Mouse (Mus musculus) naive thymus-derived CD4-positive, alpha-beta T cell, adult 2 months (primary cell): ENCODE data around the gene Zkscan17.
"Not testable (repeated sequence)": the region's sequence is repeated elsewhere in the genome, so short reads cannot be mapped to it uniquely, and the experiment has no call there.

Experiments used
- DNase-seq: peaks from one replicate; pipeline ENCODE4 v3.0.0-alpha.2; 2011; ENCODE audit warnings: low read depth

The Zkscan17 gene

DNA sequence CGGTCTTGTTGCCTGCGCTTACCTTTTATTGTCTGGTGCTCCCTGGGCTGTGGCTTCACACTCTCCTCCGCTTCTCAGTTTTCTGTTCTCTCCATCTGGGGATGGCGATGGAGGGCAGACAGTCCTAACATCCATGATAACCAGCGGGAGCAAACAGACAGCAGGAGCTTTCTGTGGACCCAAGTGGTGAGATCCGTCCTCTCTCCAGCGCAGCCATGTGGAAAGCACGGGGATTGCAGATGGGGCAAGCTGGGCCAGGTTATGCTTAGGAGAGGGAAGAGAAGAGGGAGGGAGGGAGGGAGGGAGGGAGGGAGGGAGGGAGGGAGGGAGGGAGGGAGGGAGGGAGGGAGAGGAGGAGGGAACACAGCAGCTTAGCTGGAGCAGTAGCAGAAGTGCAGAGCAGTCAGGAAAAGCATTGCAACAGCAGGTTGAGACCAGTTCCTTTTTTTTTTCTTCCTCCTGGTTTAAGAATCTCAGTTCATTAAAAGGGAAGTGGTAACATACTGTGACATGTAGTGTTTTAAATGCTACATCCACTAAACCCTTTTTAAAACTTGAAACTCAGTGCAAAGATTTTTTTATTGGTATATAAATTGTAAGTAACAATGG, at the start of gene Zkscan17:
Gene Zkscan17, minus strand, starts transcription at position 280 of the 609 bp plus-strand sequence.
- no peak for DNase-seq

DNA sequence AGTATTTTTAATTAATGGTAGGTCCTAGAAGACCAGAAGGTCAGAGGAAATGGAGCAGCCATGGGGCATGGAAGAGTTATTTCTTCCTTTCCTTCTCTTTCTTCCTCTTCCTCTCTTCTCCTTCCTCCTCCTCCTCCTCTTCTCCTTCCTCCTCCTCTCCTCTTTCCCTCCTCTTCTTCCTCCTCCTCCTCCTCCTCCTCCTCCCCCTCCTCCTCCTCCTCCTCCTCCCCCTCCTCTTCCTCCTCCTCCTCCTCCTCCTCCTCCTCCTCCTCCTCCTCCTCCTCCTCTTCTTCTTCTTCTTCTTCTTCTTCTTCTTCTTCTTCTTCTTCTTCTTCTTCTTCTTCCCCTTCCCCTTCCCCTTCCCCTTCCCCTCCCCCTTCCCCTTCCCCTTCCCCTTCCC, 49.6 kb upstream of the Zkscan17 start, which contains the start of gene Olfr222:
Gene Olfr222, minus strand, starts transcription at position 101 of the 400 bp plus-strand sequence.
- DNase-seq, result not testable (repeated sequence)

DNA sequence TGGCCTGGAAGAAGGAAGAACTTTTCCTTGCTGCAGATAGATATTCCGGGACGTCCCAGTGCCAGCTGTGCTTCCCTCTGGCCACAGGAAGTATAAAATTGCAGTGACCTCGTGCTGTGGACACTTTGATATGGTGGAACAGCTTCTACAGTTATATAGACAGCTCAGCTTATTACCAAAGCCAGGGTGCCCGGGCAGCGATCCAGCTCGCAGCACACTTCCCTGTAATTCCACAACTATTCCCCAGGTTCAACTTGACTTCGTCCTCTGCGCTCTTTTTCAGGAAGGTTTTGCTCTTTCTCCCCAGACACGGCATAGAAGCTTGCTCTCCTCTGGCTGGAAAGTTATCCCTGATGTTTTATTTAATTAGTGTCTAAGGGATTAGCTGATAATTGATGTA, 49.2 kb upstream of the Zkscan17 start:
- no peak for DNase-seq

DNA sequence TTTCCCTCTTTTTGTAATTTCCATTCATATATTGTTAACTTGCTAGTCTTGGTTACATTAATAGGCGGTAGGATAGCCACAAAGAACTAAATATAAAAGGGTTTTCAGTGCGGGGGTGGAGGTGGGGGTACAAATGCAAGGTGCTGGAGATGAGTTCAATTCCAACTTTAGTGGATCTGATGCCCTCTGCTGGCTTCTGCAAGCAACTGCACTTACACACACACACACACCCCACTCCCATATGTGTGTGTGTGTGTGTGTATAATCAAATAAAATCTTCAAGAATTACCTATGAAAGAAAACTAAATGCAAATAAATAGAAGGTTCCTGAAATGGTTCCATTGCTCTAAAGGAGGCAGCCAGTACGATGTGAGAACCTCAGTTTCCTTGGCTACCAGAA, 42.8 kb upstream of the Zkscan17 start:
- peak; percentile 21 for DNase-seq

DNA sequence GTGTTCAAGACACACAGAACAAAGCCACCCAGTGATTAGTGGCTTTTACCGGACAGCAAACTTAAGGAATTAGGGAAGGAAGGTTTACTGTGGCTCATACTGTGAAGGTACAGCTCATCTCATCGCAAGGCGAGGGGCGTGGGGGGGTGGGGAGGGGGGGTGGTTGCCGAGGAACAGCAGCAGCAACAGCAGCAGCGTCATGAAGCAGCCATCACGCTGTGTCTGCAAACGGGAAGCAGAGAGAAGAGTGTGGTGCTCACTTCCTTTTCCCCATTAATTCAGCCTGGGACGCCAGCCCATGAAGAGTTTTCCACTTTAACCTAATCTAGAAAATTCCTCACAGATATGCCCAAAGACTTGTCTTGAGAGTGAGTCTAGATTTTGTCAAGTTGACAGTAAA, 36.3 kb upstream of the Zkscan17 start:
- no peak for DNase-seq

DNA sequence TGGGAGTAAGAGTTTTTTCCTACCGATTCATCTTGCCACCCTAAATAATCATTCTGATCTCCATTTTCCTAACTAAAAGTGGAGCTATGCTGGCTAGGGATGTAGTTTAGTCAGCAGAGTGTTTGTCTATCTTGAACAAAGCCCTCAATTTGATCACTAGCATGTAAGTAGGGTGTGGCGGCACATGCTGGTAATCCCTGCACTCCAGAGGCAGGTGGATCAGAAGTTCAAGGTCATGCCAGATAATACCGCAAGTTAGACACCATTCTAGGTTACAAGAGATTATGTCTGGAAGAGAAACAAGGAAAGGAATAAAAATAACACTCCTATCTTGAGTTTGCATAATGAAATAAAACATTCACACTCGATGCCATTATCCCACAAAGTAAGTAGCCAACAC, 35.8 kb upstream of the Zkscan17 start:
- no peak for DNase-seq

DNA sequence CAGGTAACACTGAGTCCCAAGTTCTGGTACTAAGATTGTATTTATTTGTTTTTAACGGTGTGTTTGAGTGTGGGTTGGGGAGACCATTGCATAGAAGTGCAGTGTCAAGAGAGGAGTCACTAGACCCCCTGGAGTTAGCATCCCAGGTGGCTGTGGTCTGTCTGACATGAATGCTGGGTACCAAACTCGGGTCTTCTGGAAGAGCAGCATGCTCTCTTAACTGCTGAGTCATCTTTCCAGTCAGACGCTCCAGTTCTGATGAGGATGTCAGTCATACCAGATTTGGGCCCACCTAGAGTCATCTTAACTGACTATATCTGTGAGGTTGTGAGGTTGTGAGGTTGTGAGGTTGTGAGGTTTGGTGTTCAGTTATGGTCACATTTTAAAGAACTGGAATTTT, 34.4 kb upstream of the Zkscan17 start:
- DNase-seq, result no peak

DNA sequence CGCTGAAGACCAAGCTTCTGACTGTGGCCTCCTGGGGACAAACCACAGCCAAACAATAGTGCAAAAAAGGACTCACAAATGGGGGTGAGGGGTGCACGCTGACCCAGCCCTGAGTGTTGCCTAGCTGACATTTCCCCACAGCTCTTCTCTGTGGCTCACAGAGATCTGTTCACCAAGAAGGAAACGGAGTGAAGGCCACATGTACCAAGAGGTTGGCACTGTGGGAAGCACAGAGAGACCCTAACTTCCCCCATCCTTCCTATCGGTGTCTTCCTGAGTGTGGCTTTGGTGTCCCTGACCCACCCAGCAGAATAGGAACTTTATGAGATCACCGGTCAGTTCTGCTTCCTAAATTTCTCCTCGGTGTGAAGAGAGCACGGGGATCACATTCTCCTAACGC, 28.0 kb upstream of the Zkscan17 start:
- no peak for DNase-seq

DNA sequence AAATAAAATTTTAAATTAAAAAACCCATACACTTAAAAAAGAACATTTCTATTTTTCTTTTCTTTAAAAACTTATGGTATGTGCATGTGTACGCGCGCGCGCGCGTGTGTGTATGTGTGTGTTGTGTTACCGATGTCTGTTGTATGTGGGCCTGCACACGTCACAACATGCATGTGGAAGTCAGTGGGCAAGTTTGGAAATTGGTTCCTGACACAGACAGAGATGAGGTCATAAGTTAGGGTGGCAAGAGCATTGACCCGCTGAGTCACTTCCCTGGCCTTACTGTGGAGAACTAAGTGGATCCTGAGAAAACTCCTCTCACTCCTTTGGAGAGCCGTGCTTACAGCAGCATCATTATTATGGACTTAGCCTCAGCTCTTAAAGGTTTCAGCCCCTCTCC, 27.6 kb upstream of the Zkscan17 start:
- no peak for DNase-seq

DNA sequence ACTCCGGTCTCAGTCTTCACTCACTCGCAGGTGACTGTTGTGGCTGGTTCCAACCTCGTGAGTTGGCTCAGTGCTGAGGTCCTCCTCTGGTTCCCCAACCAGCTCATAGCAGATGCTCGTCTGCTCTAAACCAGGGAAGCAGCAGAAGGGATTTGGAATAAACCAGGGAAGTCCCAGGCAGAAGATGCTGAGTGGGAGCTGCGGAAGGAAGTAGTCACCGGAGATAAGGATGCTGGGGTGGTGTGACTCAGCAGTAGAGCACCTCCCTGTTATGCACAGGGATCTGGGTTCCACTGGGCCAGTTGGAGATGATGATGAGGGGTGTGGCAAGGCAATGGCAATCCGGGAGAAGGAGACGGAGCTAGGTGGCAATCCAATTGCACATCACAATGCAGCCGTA, 17.5 kb upstream of the Zkscan17 start:
- no peak for DNase-seq

DNA sequence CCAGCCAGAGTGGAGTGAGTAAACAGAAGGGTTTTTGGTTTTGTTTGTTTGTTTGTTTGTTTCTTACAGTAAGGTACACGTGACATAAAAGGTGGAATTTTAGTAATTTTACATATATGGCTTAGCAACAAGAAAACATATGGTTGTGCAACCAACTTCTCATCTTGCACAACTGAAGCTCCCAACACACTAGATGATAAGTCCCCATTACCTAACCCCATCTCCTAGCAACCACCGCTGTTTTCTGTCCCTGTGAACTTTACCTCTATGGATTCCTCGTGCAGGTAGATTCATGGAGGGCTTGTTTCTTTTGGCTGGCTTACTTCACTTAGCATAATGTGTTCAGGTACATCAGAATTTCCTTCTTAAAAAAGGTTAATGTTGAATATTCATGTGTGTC, 16.8 kb upstream of the Zkscan17 start:
- no peak for DNase-seq

DNA sequence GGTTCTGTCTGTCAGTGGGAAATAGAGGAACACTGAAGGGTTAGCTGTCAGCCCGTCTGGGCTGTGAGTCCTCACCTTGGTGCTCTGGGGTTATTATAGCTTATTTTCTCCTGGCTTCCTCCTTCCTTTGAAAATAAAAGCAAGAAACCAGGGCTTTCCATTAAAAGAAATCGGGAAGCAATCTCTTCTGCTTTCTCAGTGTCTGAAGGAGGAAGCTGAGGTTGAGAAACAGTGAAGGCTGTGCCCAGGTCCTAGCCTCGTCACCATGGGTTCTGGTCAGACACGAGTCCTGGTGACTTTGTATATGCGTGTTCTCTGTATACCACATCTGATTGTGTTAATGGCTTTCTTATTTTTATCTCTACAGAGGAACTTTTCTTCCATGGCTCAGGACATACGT, 15.9 kb upstream of the Zkscan17 start:
- DNase-seq, result no peak

DNA sequence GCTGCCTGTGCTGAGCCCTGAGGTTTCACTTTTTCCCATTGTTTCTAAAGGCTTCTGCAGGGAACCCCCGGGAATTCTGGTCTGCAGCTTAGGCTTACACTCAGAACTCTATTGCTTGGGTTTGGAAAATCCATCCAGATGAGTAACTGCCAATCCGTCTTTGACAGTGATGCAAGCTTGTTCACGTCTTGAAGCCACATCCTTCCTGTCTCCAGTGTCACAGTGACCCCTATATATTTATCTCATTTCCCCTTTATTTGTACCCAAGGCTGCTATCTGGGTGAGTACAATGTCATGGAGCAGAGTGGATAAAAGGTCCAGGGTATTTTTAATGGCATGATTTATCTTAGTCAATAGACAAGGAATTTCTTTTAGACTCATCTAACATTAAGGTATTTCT, 14.8 kb upstream of the Zkscan17 start, which contains the start of gene Nlrp3:
Gene Nlrp3, plus strand, starts transcription at position 245 of the 400 bp plus-strand sequence.
- DNase-seq, result no peak

DNA sequence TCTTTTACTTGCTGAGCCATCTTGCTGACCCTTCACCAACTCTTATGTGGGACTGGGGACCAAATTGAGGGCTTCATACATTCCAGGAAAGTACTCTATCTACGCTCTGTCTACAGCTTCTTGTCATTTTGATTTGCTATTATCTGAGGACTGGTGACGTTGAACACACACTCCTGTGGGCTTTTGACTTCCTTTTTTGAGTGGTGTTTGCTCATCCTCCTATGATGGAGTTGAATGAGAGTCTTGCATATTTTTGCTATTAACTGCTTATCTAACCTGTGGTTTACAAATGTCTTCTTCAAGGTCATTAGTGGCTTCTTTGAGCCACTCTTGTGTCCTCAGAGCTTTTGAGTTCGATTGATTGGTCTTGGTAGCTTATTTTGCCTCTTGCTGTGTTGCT, 13.6 kb upstream of the Zkscan17 start:
- no peak for DNase-seq

DNA sequence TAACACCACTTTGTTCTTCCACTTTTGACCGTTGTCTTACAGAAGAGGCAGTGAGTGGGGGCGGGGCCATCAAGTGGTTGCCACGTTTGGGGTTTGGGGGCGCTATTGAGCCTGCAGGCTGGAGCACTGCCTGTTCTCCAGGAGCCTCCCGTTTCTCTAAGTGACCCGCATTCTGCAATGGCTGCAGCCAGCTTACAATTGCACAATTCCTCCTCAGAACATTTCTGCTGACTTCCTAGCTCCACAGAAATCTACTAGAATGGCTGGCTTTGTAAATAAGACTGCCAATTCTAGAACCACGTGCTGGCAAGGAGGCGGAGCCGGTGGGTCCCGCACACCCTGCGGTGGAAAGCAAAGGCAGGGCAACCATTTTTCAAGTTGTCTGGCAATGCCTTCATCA, 11.8 kb upstream of the Zkscan17 start:
- no peak for DNase-seq

DNA sequence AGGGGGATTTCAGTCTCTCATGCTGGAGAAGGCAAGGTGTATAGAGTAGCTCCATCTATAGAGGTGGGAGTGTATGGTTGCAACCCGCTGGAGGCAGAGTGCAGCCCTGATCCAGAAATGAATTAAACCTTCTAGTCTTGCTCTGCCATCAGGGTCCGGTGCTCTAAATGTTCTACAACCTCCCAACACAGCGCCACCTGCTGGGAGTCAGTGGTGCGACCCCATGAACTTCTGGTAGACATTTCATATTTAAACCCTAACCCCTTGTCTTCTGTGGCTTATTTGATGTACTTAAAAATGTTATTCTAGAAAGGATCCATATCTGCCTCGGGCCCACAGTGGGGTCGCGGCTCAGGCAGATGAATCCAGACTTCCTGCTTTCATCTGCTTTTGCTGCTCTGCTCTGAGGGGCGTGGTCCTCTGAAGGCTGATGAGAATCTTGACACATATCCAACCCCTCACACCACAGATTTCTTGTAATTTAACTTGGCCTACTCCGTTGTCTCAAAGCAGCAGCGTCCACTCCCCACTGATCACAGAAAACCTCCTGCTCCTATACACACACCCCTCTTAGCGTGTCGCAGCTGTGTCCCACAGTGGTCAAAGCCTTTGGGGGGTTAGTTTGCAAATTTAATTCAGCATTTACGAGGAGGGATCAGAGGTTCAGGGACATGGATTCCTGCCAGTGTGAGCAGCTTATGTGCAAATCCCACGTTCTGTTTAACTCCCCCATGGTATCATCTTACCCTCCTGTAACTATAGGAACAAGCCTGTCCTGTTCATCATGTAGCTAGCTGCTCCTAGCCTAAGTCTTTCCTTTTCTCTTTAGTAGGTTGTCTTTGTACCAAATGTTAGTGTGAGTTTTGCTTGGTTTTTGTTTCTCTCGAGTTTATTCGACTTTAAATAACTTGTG, 10.9 kb upstream of the Zkscan17 start:
- no peak for DNase-seq

DNA sequence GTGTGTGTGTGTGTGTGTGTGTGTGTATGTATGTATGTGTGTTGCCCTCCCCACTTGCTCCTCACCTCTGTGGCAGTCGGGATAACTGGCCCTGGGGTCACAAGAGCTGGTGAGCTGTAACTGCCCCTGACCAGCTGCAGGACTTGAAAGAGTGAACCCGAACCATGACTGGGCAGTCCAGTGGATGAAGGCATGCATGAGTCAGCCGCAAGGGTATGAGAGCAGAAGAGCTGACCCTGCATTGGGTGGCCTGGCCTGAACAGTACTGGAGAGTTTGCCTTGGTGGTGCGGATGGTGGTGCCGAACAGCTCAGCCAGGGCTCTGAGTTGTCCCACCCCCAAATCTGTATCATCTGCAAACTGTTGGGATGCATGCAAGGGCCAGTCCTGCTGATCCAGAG, 5.0 kb upstream of the Zkscan17 start:
- no peak for DNase-seq

DNA sequence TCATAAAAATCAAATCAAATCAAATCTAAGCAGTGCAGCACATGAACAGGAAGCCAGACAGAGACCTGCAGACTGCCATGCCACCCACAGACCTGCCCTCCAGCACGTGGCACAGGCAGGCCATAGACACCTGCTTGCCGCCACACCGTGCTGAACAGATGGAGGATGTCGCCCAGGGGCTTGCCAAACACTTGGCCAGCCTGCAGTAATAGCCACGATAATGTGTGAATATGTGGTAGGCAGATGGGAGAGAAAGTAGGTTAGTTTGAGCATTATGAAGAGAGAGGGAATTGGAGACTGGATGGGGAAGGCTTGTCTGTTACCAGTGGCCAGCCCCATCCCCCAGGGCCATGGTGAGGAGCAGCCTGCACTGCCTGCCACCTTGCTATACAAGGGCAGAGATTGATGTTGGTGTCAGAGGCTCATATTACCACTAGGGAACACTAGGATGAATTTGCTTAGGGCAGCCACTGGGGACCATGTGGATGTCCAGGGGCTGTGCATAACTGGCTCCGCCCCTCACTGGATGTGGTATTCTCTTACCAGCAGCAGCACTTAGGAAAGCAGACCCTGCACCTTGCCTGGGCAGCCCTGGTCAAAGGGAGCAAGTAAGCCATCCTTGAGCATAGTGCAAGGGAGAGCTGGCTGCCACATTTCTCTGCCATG, 4.5 kb upstream of the Zkscan17 start:
- no peak for DNase-seq

DNA sequence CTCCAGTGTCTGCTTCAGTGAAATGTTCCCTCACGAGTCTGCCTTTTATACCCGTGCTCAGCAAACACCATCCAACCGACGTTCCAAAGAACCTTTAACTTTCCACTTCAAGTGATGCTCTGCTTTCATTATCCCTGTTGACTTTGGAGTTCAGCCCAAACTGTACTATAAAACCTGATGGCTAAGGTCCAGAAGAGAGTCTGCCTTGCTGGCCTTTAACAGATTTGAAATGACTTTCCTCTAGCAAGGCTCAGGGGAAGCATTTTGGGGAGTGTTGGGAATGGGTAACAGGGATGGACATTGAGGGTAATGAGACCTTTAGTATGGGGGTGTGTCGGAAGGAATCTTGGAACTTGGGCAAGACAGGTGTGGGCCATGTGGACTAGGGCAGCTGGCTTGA, 3.7 kb upstream of the Zkscan17 start:
- no peak for DNase-seq

DNA sequence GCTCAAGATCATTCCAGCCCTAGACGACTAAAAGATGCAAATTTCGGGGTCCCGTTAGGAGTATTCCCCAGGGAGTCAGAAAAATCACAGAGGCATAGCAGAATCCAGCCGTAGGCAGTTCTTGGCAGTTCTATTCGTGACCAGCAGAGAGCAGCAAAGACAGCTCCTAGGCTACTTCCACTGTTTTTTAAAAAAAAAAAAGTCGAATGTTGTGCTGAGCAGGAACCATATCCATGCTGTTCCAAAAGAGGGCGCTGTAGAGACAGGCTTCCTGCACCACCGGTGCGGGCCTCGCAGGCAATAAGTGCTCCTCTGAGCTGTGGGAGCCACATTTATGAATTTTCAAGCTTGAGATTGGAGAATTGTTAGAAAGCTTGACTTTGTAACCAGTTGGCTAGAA, 1.3 kb downstream of the Zkscan17 start:
- DNase-seq, result peak; percentile 84

DNA sequence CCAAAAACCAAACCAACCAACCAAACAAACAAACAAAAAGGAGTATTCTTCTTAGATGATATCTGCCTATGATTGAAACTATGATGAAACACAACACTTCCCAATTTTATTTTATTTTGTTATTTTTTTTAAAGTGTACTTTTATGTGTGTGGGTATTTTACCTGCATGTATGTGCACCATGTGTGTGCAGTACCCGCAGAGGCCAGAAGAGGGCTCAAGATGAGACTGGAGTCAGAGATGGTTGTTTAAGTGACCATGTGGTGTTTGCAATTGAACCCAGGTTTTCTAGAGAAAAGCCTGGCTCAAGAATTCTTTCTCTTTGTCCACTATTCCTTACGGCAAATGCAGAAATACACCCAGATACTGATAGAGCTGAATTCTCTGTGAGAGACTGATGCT, 2.4 kb downstream of the Zkscan17 start:
- DNase-seq, result no peak

DNA sequence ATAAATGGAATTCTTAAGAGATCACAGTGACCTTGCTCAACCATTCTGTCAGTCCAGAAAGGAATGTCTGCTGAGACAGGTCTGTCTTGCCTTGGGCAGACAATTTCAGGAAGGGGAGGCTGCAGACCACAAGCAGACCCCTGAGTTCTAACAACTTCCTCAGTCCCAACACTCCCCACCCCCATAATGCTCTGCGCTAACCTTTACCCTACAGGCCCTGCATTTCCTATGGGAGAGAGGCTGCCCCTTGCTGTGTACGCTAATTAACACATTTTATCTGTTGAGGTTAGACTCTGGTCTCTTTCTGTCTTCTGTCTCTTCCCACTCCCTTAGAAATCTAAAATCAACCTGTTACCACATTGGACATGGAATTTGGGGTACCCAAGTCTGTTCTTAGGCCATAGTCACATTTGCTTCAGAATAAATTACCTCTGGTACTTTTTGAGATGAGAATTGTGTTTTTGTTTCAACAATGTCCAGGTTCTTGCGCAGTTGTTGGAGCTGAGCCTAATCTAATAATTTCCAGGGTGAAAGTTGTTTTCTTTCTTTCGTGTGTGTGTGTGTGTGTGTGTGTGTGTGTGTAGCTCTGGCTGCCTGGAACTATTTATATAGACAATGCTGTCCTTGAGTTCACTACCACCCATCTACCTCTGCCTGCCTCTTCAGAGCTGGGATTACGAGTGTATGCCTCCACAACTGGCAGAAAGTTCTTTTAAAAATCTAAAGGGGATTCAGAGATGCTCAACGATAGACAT, 6.6 kb downstream of the Zkscan17 start:
- DNase-seq, result no peak
